Mouse (Mus musculus) layer of hippocampus, adult 2 months (tissue): ENCODE data around the gene Celsr1. TPM values are rescaled to one million over a fixed set of nuclear protein-coding genes. Genes with fewer than 3 reads are reported as not detected.
A peak's percentile ranks its signal among the peaks of the same experiment; 100 is the strongest.
"Not testable (repeated sequence)": the region's sequence is repeated elsewhere in the genome, so short reads cannot be mapped to it uniquely, and the experiment has no call there.

ENCODE experiments used
- DNase-seq, 2 experiments: peaks; one replicate each; pipeline ENCODE4 v3.0.0; 2022; ENCODE audit warnings: low spot score in 2 of 2
- H3K27ac ChIP-seq: fragments of 200-600 bp; 2 replicates; pipeline ENCODE4 v1.8.1; 2022
- H3K4me3 ChIP-seq: fragments of 200-600 bp; 2 replicates; pipeline ENCODE4 v1.8.1; 2022; ENCODE audit warnings: mild to moderate bottlenecking
- CTCF ChIP-seq: fragments of 200-600 bp; conservative IDR thresholded peaks from 2 replicates; pipeline ENCODE4 v1.8.1; 2022; ENCODE audit warnings: antibody characterized with exemption, mild to moderate bottlenecking, moderate library complexity
- total RNA-seq, 2 experiments: library from RNA; stranded (reverse); gene quantifications; 2 replicates each; pipeline ENCODE4 v1.2.3; 2021

Gene Celsr1
- total RNA-seq, 2 experiments from 2014 or later, result 5.5 to 5.8 TPM

DNA sequence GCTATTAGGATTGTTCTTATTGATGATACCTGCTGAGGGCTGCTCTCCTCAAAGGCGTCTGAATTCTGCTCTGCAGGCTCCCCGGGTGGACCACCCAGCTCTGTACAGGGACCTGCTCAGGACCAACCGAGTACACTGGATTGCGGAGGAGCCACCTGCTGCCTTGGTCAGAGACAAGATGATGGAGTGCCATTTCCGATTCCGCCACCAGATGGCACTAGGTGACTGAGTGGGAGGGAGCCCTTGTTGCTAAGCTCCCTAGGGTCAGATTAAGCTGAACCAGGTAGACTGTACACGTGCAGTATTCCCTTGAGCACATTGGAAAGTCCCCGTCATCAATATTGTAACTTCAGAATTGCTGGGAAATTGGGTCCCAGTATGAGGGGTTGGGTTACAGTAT is 137.3 kb downstream of the Celsr1 start:
- peak; percentile 94 for TF ChIP-seq CTCF
- Histone ChIP-seq H3K27ac (no peak overlapping the region), H3K4me3 (no peak overlapping the region)
- DNase-seq, result peak; percentile 61 to 89

DNA sequence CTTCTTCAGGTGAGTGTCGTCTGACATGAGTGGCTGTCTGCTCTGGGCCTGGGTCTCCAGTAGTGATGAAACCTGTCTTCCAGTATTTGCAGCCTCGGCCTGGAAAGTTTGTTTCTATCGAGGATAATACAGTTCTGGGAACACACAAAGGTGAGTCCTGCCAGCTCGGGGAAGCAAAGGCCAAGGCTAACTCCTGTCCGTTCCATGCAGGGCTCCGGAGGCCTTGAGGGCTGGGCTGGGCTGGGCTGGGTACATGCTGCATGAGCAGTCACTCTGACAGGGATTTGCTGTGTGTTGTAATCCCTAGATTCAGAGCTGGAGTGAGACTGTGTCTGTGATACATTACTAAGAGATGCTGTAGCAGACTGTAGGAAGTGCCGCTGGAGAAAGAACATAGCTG is 139.7 kb downstream of the Celsr1 start:
- TF ChIP-seq CTCF, result no peak
- no peak overlapping the region for H3K4me3 ChIP-seq
- no peak for DNase-seq
- no peak overlapping the region for H3K27ac ChIP-seq

DNA sequence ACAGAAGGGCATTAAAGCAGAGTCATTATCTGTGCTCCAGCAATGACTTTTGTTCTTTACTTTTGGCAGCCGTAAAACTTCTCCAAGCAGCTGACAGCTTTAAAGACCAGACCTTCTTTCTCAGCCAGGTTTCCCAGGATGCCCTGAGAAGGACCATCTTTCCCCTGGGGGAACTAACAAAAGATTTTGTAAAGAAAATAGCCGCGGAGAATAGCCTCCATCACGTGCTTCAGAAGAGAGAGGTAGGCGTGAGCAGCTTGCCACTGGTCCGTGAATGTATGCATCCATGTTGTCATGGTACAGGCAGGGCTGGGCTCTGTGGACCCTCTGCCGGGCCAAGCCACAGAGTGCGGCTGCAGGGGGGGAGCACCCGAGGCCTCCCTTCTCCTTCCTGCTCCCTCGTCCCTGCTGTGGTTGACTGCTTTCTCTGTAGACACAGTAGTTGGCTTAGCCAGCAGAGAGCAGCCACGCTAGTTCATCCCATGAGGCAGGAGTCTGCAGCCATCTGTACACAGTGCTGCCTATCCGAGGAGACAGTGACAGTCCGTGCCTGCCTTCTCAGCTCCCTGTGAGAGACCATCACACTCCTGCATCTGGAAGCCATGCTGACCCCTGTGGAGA is 141.0 kb downstream of the Celsr1 start:
- DNase-seq, result no peak
- Histone ChIP-seq H3K27ac (no peak overlapping the region), H3K4me3 (no peak overlapping the region)
- no peak for TF ChIP-seq CTCF

DNA sequence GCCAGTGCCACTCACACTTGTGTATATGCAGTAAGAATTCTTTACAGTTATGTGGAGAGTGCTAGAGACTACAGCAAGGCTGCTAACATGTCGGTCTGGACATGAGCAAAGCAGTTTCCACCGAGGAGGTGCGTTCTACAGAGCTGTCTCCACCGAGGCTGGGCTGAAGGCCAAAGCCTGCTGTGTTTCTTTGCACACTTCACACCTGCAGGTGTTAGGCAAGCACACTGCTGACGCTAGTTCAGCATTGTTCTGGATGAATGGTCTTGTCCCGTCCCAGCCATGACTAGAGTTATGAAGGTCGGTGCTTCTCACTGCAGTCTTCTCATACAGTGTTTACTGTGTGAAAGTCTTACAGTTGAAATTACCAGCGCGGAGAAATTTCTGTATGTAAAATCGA is 141.6 kb downstream of the Celsr1 start:
- no peak overlapping the region for H3K4me3 ChIP-seq
- DNase-seq, result no peak
- no peak for TF ChIP-seq CTCF
- H3K27ac ChIP-seq, result no peak overlapping the region

GRCm38 (mm10) chr15:85889235-85889634 is 144.3 kb downstream of the Celsr1 start:
- no peak overlapping the region for H3K4me3 ChIP-seq
- no peak overlapping the region for H3K27ac ChIP-seq
- DNase-seq, result no peak
- TF ChIP-seq CTCF, result no peak

DNA sequence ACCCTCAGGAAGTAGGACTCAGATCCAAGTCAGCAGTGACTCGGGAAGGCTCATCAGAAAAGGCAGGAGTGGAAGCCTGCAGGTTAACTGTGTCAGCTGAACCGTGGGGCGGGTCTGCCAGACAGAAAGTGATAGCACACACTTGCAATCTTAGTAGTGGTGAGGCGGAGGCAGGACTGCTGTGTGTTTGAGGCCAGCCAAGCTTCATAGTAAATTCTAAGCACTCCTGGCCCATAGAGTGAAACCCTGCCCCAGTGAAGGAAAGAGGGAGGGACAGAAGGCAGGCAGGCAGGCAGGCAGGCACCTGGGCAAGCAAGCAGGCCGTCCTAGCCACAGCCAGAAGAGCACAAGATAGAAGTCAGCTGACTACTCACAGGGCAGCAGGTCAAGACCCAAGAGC is 148.0 kb downstream of the Celsr1 start:
- no peak for TF ChIP-seq CTCF
- Histone ChIP-seq H3K27ac (no peak overlapping the region), H3K4me3 (no peak overlapping the region)
- DNase-seq, result no peak

- no peak for TF ChIP-seq CTCF
- DNase-seq, result no peak
- Histone ChIP-seq H3K27ac (peak overlapping the region; percentile 93), H3K4me3 (peak overlapping the region; percentile 93)
These were observed 154.1 kb downstream of the Celsr1 start for GRCm38 (mm10) chr15:85879498-85879895.

- TF ChIP-seq CTCF, result peak; percentile 76
- DNase-seq, result peak; percentile 86 to 90
- H3K27ac ChIP-seq, result peak within 1 kb of the TSS; percentile 97
- H3K4me3 ChIP-seq, result peak within 1 kb of the TSS; percentile 93
These were observed 154.6 kb downstream of the Celsr1 start, which contains the start of gene Trmu for GRCm38 (mm10) chr15:85878848-85879497. Gene Trmu, plus strand, starts transcription at chr15:85879312.

DNA sequence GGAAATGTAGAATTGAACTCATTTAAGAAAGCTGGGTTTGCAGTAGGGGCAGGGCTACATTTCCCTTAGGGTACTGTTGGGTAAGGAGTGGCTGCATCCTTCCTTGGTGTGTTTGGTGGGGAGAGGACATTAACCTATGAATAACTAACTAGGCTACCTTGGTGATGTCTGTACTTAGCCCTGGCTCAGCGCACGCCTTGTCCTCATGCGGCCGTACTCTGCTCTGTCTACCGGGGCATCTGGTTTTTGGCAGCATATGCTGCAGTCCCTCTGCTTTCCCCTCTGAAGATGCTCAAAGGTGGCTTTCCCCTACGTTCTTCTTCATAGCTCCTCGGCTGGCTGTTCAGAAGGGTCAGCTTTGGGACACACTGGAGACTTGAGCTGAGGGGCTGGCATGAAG is 156.2 kb downstream of the Celsr1 start:
- DNase-seq, result no peak
- TF ChIP-seq CTCF, result no peak
- Histone ChIP-seq H3K4me3 (no peak overlapping the region), H3K27ac (no peak overlapping the region)

DNA sequence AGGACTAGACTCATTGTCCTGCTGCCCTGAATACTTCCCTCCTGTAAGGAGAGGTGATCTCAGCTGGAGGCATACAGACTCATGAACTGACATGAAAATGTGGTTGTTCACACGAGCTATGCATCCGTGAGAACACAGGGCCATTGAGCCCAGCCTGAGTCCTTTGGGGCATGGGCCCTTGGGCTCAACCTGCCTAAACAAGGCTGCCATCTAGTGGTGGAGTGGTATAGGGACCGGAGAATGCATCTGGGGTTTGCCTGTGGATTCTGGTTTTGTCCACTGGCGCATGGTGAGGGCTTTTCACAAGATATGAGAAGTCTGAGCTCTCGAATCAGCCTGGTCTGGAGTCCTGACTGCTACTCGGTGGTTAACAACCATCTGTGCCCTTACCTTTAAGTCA is 165.9 kb downstream of the Celsr1 start:
- peak; percentile 97; the same call in 1 of the 2 replicates for TF ChIP-seq CTCF
- no peak overlapping the region for H3K27ac ChIP-seq
- DNase-seq, result peak; percentile 76 to 85

DNA sequence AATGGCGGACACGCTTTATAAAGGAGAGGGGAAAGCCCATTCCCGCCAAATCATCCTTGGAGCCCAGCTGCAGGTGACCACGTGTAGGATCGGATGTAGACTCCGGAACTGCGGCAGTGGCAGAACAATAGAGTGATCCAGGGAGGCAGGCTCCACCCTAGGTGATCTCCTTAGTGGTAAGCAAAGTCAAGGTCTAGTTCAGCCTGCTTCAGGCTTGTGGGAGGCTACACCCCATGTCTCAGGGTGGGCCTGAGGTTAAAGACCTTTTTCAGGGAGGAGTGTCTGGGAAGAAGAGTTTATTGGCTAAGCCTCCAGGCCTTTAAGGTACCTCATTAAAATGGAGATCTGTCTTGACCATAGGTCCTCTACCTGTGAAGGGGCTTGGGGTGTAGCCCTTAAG is 167.7 kb downstream of the Celsr1 start:
- H3K4me3 ChIP-seq, H3K27ac ChIP-seq, DNase-seq: not testable (repeated sequence)

More for the DNA sequence above, 165.9 kb downstream of the Celsr1 start:
- no peak overlapping the region for H3K4me3 ChIP-seq

- TF ChIP-seq CTCF, result no peak
- Histone ChIP-seq H3K27ac (peak within 1 kb of the TSS; percentile 90), H3K4me3 (peak within 1 kb of the TSS; percentile 61)
- DNase-seq, result peak; percentile 92 to 96
These were observed 174.0 kb downstream of the Celsr1 start, which contains the start of gene Gtse1 for GRCm38 (mm10) chr15:85859490-85860031. Gene Gtse1, plus strand, starts transcription at chr15:85859745.

DNA sequence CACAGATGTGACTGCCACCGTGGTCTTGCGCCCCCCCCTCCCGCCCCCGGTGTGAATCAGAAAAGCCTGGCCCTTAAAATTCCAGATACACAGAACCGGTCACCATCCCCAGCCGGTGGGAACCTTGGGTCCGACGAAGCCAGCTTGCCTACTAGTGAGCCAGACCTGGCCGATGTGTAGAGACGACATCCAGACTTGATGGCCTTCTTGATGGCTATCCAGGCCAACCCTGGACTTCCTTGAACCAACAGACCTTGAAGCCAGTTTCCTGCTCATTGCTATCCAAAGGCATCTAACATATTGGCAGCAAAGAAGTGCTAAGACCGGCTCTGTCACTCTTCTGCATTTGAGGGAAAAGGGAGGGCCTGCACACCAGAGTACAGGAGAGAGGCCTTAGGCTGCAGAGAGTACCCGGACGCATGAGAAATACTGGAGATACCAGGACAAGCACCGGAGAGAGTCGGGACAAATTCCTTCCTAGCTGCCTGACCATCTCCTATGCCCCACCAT is 174.5 kb downstream of the Celsr1 start:
- peak in 1 of 2 experiments; percentile 14 for DNase-seq
- H3K27ac ChIP-seq, result peak overlapping the region; percentile 90
- TF ChIP-seq CTCF, result no peak
- H3K4me3 ChIP-seq, result peak overlapping the region; percentile 61
